ENCODE assay signal across 8 mouse cellular contexts in the genomic region with DNA sequence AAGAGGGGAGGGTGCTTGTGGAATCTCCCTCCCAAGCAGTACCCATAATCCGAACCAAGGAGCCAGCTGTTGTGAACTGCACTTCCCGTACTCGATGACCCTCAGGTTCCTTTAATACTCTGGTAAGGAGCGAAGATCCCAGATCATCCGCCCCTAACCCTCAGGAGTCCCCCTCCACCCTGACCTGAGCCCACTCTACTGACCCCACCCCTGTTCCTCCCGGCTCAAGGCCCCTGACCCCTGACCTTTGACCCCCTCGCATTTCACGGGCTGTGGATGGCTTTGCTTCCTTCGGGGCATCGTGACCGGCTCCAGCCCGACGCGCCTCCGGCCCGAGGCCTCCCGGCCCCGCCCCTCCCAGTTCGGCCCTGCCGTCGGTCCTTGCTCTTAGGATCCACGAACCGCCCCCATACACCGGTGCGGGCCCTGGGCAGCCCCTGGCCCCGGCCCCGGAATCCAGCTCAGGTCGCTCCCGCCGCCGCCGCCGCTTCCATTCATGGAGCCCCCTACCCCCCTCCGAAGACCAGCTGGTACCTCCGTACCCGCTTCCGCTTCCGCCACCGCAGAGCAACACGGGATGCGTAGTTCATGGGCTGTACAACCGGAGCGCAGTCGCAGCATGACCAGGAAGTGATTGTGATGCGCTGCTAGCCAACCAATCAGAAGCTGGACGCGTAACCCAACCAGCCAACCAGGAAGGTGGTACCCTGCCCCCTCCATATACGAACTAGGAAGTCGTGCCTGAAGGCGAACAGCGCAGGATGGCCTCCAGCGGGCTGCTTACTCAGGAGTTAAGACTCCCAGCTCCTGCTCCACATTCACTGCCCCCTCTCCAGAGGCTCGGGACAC. TPM values are rescaled to one million over a fixed set of nuclear protein-coding genes. Genes with fewer than 3 reads are reported as not detected.
DNase-seq lines count a peak whose midpoint lies in the region; ATAC-seq lines count a peak whose summit lies in the region.

A gene (minus strand): TSS at position 562 of the 849 bp plus-strand sequence.

- peaks cover 82% of the 10 kb centered on the region for H3K36me3 ChIP-seq in heart, embryonic 13.5 days
- peaks cover 85% of the 10 kb centered on the region for H3K36me3 ChIP-seq in liver, embryonic 12.5 days
- H3K36me3 ChIP-seq in stomach, embryonic 15.5 days, result peaks cover 63% of the 10 kb centered on the region

- H3K4me2 ChIP-seq in heart, embryonic 13.5 days, result peak within 1 kb of the TSS; percentile 94
- H3K4me2 ChIP-seq in liver, embryonic 12.5 days, result peak within 1 kb of the TSS; percentile 89
- peak within 1 kb of the TSS; percentile 76 for H3K4me2 ChIP-seq in stomach, embryonic 15.5 days

- no peaks in the 10 kb centered on the region; the same call in 1 of the 2 replicates for H3K4me1 ChIP-seq in brown adipose tissue, adult 24 weeks (ENCODE audit: control insufficient read depth, insufficient read depth, insufficient read length, low read length)
- peaks cover 24% of the 10 kb centered on the region for H3K4me1 ChIP-seq in heart, embryonic 13.5 days
- peaks cover 36% of the 10 kb centered on the region for H3K4me1 ChIP-seq in liver, embryonic 12.5 days
- H3K4me1 ChIP-seq in stomach, embryonic 15.5 days, result peaks cover 2% of the 10 kb centered on the region

- H3K9ac ChIP-seq in heart, embryonic 13.5 days, result peak within 1 kb of the TSS; percentile 90
- H3K9ac ChIP-seq in liver, embryonic 12.5 days, result peak within 1 kb of the TSS; percentile 81
- peak within 1 kb of the TSS; percentile 93 for H3K9ac ChIP-seq in stomach, embryonic 15.5 days

- H3K9me3 ChIP-seq in heart, embryonic 13.5 days, result peaks cover 4% of the 10 kb centered on the region
- peaks cover 5% of the 10 kb centered on the region for H3K9me3 ChIP-seq in liver, embryonic 12.5 days (replicated peaks)
- no peaks in the 10 kb centered on the region for H3K9me3 ChIP-seq in stomach, embryonic 15.5 days

- peak within 1 kb of the TSS; percentile 85 for H3K27ac ChIP-seq in brown adipose tissue, adult 24 weeks (replicated peaks; ENCODE audit: low read depth, low read length)
- H3K27ac ChIP-seq in heart, embryonic 13.5 days (replicated peaks), result peak within 1 kb of the TSS; percentile 83
- peak within 1 kb of the TSS; percentile 87 for H3K27ac ChIP-seq in liver, embryonic 12.5 days
- H3K27ac ChIP-seq in stomach, embryonic 15.5 days, result peak within 1 kb of the TSS; percentile 81

- WGBS in heart, embryonic 13.5 days, result under 1% methylated on average over 53 of the region's 53 CpGs
- under 1% methylated on average over 53 of the region's 53 CpGs for WGBS in liver, embryonic 12.5 days (ENCODE audit: insufficient replicate concordance)
- WGBS in stomach, embryonic 15.5 days, result under 1% methylated on average over 52 of the region's 53 CpGs

- peak; percentile 98 for DNase-seq in CD4-positive, CD25-positive, alpha-beta regulatory T cell, adult 2 months (ENCODE audit: low read depth, low spot score)
- peak; percentile 91 for DNase-seq in fat pad, adult 2 months (ENCODE audit: extremely low read depth, low read depth, low spot score)
- DNase-seq in kidney, postnatal 10 days, result peak; percentile 96
- peak; percentile 94 to 95 for DNase-seq in natural killer cell, adult 2 months (ENCODE audit: low spot score in 2 of 2)

- H3K4me3 ChIP-seq in brown adipose tissue, adult 24 weeks (ENCODE audit: insufficient read depth, low read depth, low read length), result peak within 1 kb of the TSS; percentile 69
- H3K4me3 ChIP-seq in heart, embryonic 13.5 days, result peak within 1 kb of the TSS; percentile 77
- peak within 1 kb of the TSS; percentile 80 for H3K4me3 ChIP-seq in liver, embryonic 12.5 days
- peak within 1 kb of the TSS; percentile 90 for H3K4me3 ChIP-seq in stomach, embryonic 15.5 days (replicated peaks)

- peak; percentile 91 for ATAC-seq in heart, embryonic 13.5 days (ENCODE audit: extremely low read depth, insufficient number of reproducible peaks, low FRiP score, low TSS enrichment)
- peak; percentile 95 for ATAC-seq in liver, embryonic 12.5 days
- peak; percentile 97 for ATAC-seq in stomach, embryonic 15.5 days (ENCODE audit: insufficient read depth, low FRiP score, low read depth)

- no peaks in the 10 kb centered on the region for H3K27me3 ChIP-seq in heart, embryonic 13.5 days (replicated peaks)
- H3K27me3 ChIP-seq in liver, embryonic 12.5 days (replicated peaks), result no peaks in the 10 kb centered on the region
- no peaks in the 10 kb centered on the region for H3K27me3 ChIP-seq in stomach, embryonic 15.5 days (replicated peaks)

RNA-seq across cellular contexts. Expression of the gene that starts here (rescaled TPM):
- polyA plus RNA-seq in brown adipose tissue, adult 24 weeks (2012; ENCODE audit: insufficient read depth, insufficient read length, missing spikeins), result 10.0 and 12.1 TPM in 2 replicates
- polyA plus RNA-seq in heart, embryonic 13.5 days (2015; fragmentation: Nextera tagmentation; extraction: Ambion mirVana), result 7.3 and 7.5 TPM in 2 replicates
- 4.5 and 7.2 TPM in 2 replicates for polyA plus RNA-seq in liver, embryonic 12.5 days (2016; fragmentation: Nextera tagmentation; extraction: Ambion mirVana)
- 8.6 and 9.8 TPM in 2 replicates for polyA plus RNA-seq in stomach, embryonic 15.5 days (2015; fragmentation: Nextera tagmentation; extraction: Ambion mirVana)

Comparison
In these comparisons a context has a peak if more than half of its experiments do, and no peak if none do; other contexts are left out.
1. Peak in every context shown above with its lines: DNase-seq, ATAC-seq, H3K4me3 ChIP-seq and H3K27ac ChIP-seq.